Mouse (Mus musculus) ES-E14 (cell line): ENCODE measurements at regions not wholly inside any gene's neighbourhood (a gene's known extent, or its start where the extent isn't known, plus 50 kb on each side); places are given as distances from the start of the nearest gene placed in this dataset.
"Not testable (repeated sequence)": the region's sequence is repeated elsewhere in the genome, so short reads cannot be mapped to it uniquely, and the experiment has no call there.

Experiments used
- DNase-seq: peaks from one replicate; pipeline ENCODE4 v3.0.0-alpha.2; 2013; ENCODE audit warnings: low read depth, low spot score
- H3K27ac ChIP-seq: 2 replicates; pipeline ENCODE4 v1.5.1; 2012; ENCODE audit warnings: low read depth, mild to moderate bottlenecking, low read length, moderate library complexity, mixed read lengths; ENCODE audit not compliant: poor library complexity, insufficient read depth, severe bottlenecking
- H3K36me3 ChIP-seq: 2 replicates; pipeline ENCODE4 v1.6.1; 2012; ENCODE audit warnings: mild to moderate bottlenecking, low read length, moderate library complexity, mixed read lengths; ENCODE audit not compliant: control insufficient read depth, poor library complexity, insufficient read depth, severe bottlenecking
- H3K4me1 ChIP-seq, 2 experiments: fragments of 150-350 bp in 1 of 2; sonication (generic) in 1 of 2; 2 replicates each; pipeline ENCODE4 v1.6.1; 2012; ENCODE audit warnings: low read length in 2 of 2, mild to moderate bottlenecking in 1 of 2, mixed read lengths in 1 of 2; ENCODE audit not compliant: control insufficient read depth in 2 of 2, insufficient read depth in 2 of 2, poor library complexity in 1 of 2
- H3K4me3 ChIP-seq, 2 experiments: fragments of 150-350 bp in 1 of 2; sonication (generic) in 1 of 2; 2 replicates each; pipeline ENCODE4 v1.5.1; 2012; ENCODE audit warnings: low read length in 2 of 2, low read depth in 1 of 2, mild to moderate bottlenecking in 1 of 2, mixed read lengths in 1 of 2; ENCODE audit not compliant: insufficient read depth in 1 of 2, poor library complexity in 1 of 2, severe bottlenecking in 1 of 2
- H3K9ac ChIP-seq: 2 replicates; pipeline ENCODE4 v1.6.1; 2012; ENCODE audit warnings: low read depth, mild to moderate bottlenecking, low read length, mixed read lengths; ENCODE audit not compliant: poor library complexity, insufficient read depth, severe bottlenecking
- H3K9me3 ChIP-seq: fragments of 150-350 bp; sonication (generic); 2 replicates; pipeline ENCODE4 v1.6.1; 2012; ENCODE audit warnings: low read depth, mild to moderate bottlenecking, low read length; ENCODE audit not compliant: control insufficient read depth, insufficient read depth
- CHD2 ChIP-seq: IDR thresholded peaks from 2 replicates; pipeline ENCODE4 v1.6.1; 2014; ENCODE audit warnings: mild to moderate bottlenecking, low read depth, low read length, inconsistent platforms
- HCFC1 ChIP-seq: IDR thresholded peaks from 2 replicates; pipeline ENCODE4 v1.6.1; 2012; ENCODE audit warnings: low read length, inconsistent platforms, borderline replicate concordance; ENCODE audit not compliant: insufficient read depth
- MAFK ChIP-seq: IDR thresholded peaks from 2 replicates; pipeline ENCODE4 v1.6.1; 2014; ENCODE audit warnings: mild to moderate bottlenecking, low read depth, low read length, inconsistent platforms; ENCODE audit not compliant: insufficient read depth
- ZC3H11A ChIP-seq: IDR thresholded peaks from 2 replicates; pipeline ENCODE4 v1.6.1; 2012; ENCODE audit warnings: low read depth, mild to moderate bottlenecking, inconsistent platforms, low read length, borderline replicate concordance
- ZNF384 ChIP-seq: IDR thresholded peaks from 2 replicates; pipeline ENCODE4 v1.6.1; 2012; ENCODE audit warnings: low read depth, low read length, inconsistent platforms
- in situ Hi-C, 2 experiments: fragments of 600-800 bp; cut with MboI; formaldehyde crosslinking; loops; one replicate each; pipeline ENCODE4 v1.15.1; 2025; ENCODE audit warnings: low sequenced_read_pairs in 2 of 2, inconsistent platforms in 1 of 2; ENCODE audit not compliant: unreplicated experiment in 2 of 2

DNA sequence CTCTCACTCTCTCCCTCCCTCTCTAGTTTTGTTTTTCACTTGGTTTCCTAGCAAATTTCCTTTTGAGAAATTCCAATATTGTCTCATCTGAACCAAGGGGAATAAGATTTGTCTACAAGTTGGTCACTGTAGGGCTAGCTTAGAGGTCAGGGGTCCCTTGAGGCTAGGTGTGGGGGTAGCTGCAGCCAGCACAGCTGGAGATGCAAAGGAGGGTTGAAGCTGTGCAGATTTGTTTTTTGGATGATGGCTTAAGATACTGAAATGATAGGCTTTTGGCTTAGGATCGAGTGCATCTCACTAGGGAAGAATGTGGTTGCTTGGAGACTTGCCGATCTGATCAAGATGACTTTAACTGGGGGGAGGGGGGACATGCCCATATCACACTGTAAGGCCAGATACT is 88.3 kb upstream of the Tmem28 start:
- Histone ChIP-seq H3K9ac (no peak overlapping the region), H3K4me3 (no peak overlapping the region), H3K4me1 (no peaks in the 10 kb centered on the region), H3K36me3 (no peaks in the 10 kb centered on the region), H3K9me3 (no peaks in the 10 kb centered on the region), H3K27ac (no peak overlapping the region)
- DNase-seq, result no peak
- in situ Hi-C loops, result no loop called here
- TF ChIP-seq ZNF384 (no peak), MAFK (no peak), ZC3H11A (no peak), HCFC1 (no peak), CHD2 (no peak)

DNA sequence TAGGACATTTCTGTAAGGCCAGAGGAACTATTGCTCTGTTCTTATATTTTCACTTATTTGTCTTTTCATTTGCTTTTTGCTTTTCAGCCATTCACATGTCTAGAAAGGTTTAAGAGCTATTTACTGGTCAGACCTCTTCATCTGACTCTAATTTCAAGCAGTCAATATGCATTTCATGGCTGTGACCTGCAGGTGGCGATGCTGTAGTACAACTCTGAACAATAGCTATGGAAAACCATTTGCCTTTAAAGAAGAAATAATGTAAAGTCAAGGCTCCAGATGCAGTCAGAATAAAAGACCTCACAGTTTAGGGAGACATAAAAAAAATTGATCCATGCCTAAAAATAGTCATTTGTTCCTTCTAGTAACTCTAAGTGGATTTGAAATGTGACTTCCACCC is 95.7 kb upstream of the Tmem28 start:
- Histone ChIP-seq H3K4me3 (no peak overlapping the region), H3K27ac (no peak overlapping the region), H3K9me3 (no peaks in the 10 kb centered on the region), H3K36me3 (no peaks in the 10 kb centered on the region), H3K4me1 (no peaks in the 10 kb centered on the region), H3K9ac (no peak overlapping the region)
- peak; percentile 30 for DNase-seq
- no peak for TF ChIP-seq MAFK
- in situ Hi-C loops, result no loop called here

DNA sequence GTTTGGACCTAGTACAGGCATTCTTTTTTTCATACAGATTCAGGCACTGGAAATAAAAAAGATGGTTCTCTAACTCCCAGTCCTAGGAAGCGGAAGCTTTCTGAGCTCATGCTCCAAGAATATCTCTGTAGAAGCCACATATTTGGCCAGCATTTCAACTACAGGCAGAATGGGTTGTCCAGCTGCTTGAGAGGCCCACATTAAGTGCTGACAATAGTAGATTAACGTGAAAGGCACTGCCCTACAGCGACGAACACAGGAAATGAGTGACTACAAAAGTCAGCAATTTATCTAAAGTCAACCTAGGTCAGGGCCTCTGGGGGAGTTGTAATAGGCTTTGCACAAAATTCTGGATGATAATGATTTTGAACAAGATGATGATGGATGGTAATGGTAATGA is 125.5 kb upstream of the Tmem28 start:
- no peak for TF ChIP-seq MAFK
- TF ChIP-seq HCFC1, result no peak
- TF ChIP-seq ZC3H11A, result no peak
- no peak for TF ChIP-seq ZNF384
- TF ChIP-seq CHD2, result no peak
- H3K9me3 ChIP-seq, result no peaks in the 10 kb centered on the region
- DNase-seq, result no peak
- H3K36me3 ChIP-seq, result no peaks in the 10 kb centered on the region
- H3K4me3 ChIP-seq, result no peak overlapping the region
- H3K27ac ChIP-seq, result no peak overlapping the region
- in situ Hi-C loops, result no loop called here
- no peak overlapping the region for H3K9ac ChIP-seq
- no peaks in the 10 kb centered on the region for H3K4me1 ChIP-seq

DNA sequence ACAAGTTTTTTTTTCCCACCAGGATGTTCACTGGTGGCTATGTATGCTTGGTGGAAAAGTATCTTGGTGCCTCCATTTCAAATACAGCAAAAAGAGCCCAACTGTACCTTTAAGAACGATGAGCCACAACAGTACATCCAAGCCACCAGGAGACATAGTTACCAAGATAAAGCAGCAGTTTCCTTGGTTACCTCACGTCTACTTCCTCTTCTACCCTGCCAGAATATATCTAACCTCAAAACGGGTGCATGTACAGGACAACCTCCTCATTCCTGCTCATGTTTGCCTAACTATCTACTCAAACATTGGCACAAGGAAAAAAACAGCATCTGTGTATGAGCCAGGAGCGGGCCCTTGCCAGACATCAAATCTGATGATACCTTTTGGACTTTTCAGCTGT is 129.8 kb upstream of the Tmem28 start:
- no peak overlapping the region for H3K27ac ChIP-seq
- H3K9me3 ChIP-seq, result no peaks in the 10 kb centered on the region
- DNase-seq, result no peak
- no peaks in the 10 kb centered on the region for H3K36me3 ChIP-seq
- no peak overlapping the region for H3K4me3 ChIP-seq
- no peak overlapping the region for H3K9ac ChIP-seq
- no peak for TF ChIP-seq MAFK
- TF ChIP-seq HCFC1, result no peak
- TF ChIP-seq CHD2, result no peak
- TF ChIP-seq ZNF384, result no peak
- TF ChIP-seq ZC3H11A, result no peak
- in situ Hi-C loops, result no loop called here
- H3K4me1 ChIP-seq, result no peaks in the 10 kb centered on the region

DNA sequence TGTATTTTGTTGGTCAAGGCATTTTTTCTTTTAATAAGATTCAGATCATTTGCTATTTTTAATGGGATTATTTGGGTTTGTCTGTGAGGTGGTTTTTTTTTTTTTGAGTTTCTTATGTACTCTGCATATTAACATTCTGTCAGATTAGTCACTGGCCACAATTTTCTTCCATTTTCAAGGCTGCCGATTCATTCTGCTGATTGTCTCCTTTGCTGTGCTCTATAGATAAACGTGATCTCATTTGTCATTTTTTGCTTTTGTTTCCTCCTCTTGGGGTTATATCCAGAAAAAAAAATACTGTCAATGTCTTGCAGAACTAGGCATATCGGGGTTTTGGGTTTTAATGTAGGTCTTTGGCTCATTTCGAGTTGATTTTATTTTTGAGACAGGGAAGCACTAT is 131.1 kb upstream of the Tmem28 start:
- TF ChIP-seq MAFK (no peak), ZNF384 (no peak), CHD2 (no peak), ZC3H11A (no peak), HCFC1 (no peak)
- H3K9me3 ChIP-seq, result no peaks in the 10 kb centered on the region
- DNase-seq, result no peak
- no peaks in the 10 kb centered on the region for H3K4me1 ChIP-seq
- in situ Hi-C loops, result no loop called here
- H3K9ac ChIP-seq, result no peak overlapping the region
- H3K36me3 ChIP-seq, result no peaks in the 10 kb centered on the region
- no peak overlapping the region for H3K27ac ChIP-seq
- no peak overlapping the region for H3K4me3 ChIP-seq

DNA sequence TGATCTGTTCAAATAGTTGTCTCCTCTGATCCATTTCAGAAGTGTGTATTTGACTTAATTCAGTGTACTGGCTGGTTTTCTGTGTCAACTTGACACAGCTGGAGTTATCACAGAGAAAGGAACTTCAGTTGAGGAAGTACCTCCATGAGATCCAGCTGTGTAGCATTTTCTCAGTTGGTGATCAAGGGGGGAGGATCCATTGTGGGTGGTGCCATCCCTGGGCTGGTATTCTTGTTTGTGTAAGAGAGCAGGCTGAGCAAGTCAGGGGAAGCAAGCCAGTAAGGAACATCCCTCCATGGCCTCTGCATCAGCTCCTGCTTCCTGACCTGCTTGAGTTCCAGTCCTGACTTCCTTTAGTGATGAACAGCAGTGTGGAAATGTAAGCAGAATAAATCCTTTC is 138.3 kb upstream of the Tmem28 start:
- H3K4me3 ChIP-seq, H3K9me3 ChIP-seq, in situ Hi-C loops, H3K4me1 ChIP-seq, DNase-seq, H3K27ac ChIP-seq, H3K9ac ChIP-seq, H3K36me3 ChIP-seq: not testable (repeated sequence)
